Mouse (Mus musculus) olfactory bulb, adult 2 months (tissue): Measurements from ENCODE around the gene Nat9. TPM values are rescaled to one million over a fixed set of nuclear protein-coding genes. Genes with fewer than 3 reads are reported as not detected.

Source experiments
- H3K27ac ChIP-seq: fragments of 200-500 bp; 2 replicates; pipeline ENCODE4 v1.5.1; 2012; ENCODE audit warnings: low read depth, low read length; ENCODE audit not compliant: insufficient read depth
- H3K4me1 ChIP-seq: fragments of 200-500 bp; 2 replicates; pipeline ENCODE4 v1.6.1; 2012; ENCODE audit warnings: low read length; ENCODE audit not compliant: control insufficient read depth, insufficient read depth
- H3K4me3 ChIP-seq: fragments of 200-500 bp; 2 replicates; pipeline ENCODE4 v1.5.1; 2012; ENCODE audit warnings: mild to moderate bottlenecking, low read depth, low read length, moderate library complexity; ENCODE audit not compliant: insufficient read depth
- CTCF ChIP-seq: fragments of 200-500 bp; IDR thresholded peaks from 2 replicates; pipeline ENCODE4 v1.5.1; 2012; ENCODE audit warnings: low read depth, mild to moderate bottlenecking, low read length, moderate library complexity; ENCODE audit not compliant: insufficient read depth
- POLR2A ChIP-seq: fragments of 200-500 bp; IDR thresholded peaks from 2 replicates; pipeline ENCODE4 v1.6.1; 2012; ENCODE audit warnings: mild to moderate bottlenecking, low read depth, low read length, moderate library complexity; ENCODE audit not compliant: insufficient read depth
- WGBS: fragments of 180-500 bp; shearing (Covaris S2); methylation state at CpG from one replicate; pipeline ENCODE4 v1.1.7; 2018; 5-methylcytosine and 5-hydroxymethylcytosine counted together
- polyA plus RNA-seq: library from polyadenylated mRNA; stranded (reverse); fragments of >200 nt; gene quantifications from 2 replicates; pipeline ENCODE4 v1.2.4, GENCODE M21; 2012; ENCODE audit warnings: low replicate concordance; ENCODE audit not compliant: missing spikeins, insufficient read depth, insufficient read length

Nat9 gene
- polyA plus RNA-seq, 1 experiment, result not detected

- Histone ChIP-seq H3K4me3 (no peak overlapping the region), H3K27ac (no peak overlapping the region), H3K4me1 (peaks cover 16% of the 10 kb centered on the region)
- TF ChIP-seq CTCF (peak; percentile 89), POLR2A (no peak)
- WGBS, result 27% methylated on average over 12 of the region's 12 CpGs
Measured at GRCm38 (mm10) chr11:115181913-115182638, 5.6 kb downstream of the Nat9 start.

GRCm38 (mm10) chr11:115179881-115180280, 7.8 kb downstream of the Nat9 start:
- H3K4me1 ChIP-seq, result peaks cover 16% of the 10 kb centered on the region
- H3K27ac ChIP-seq, result no peak overlapping the region

GRCm38 (mm10) chr11:115179191-115179590, 8.5 kb downstream of the Nat9 start:
- Histone ChIP-seq H3K4me3 (no peak overlapping the region), H3K4me1 (peaks cover 19% of the 10 kb centered on the region), H3K27ac (no peak overlapping the region)
- TF ChIP-seq POLR2A (no peak), CTCF (no peak)
- WGBS, result 41% methylated on average over 6 of the region's 6 CpGs

More at GRCm38 (mm10) chr11:115179881-115180280, 7.8 kb downstream of the Nat9 start:
- WGBS, result 53% methylated on average over 6 of the region's 6 CpGs
- TF ChIP-seq POLR2A (no peak), CTCF (no peak)
- no peak overlapping the region for H3K4me3 ChIP-seq

GRCm38 (mm10) chr11:115178766-115179165, 8.9 kb downstream of the Nat9 start:
- TF ChIP-seq POLR2A (no peak), CTCF (no peak)
- Histone ChIP-seq H3K4me3 (no peak overlapping the region), H3K27ac (0 out of 2 replicates have a peak overlapping the region, but pooled peaks have one; percentile 8), H3K4me1 (peaks cover 22% of the 10 kb centered on the region)
- 57% methylated on average over 2 of the region's 2 CpGs for WGBS

- H3K4me3 ChIP-seq, result no peak overlapping the region
- 58% methylated on average over 10 of the region's 10 CpGs for WGBS
Measured at GRCm38 (mm10) chr11:115177559-115178195, 10.0 kb downstream of the Nat9 start.

GRCm38 (mm10) chr11:115176399-115177190, 11.1 kb downstream of the Nat9 start:
- 71% methylated on average over 24 of the region's 24 CpGs for WGBS
- Histone ChIP-seq H3K27ac (no peak overlapping the region), H3K4me3 (no peak overlapping the region), H3K4me1 (peaks cover 31% of the 10 kb centered on the region)
- TF ChIP-seq POLR2A (no peak), CTCF (no peak)

More at GRCm38 (mm10) chr11:115177559-115178195, 10.0 kb downstream of the Nat9 start:
- Histone ChIP-seq H3K4me1 (peaks cover 27% of the 10 kb centered on the region), H3K27ac (no peak overlapping the region)
- TF ChIP-seq CTCF (no peak), POLR2A (no peak)

GRCm38 (mm10) chr11:115173549-115174339, 13.9 kb downstream of the Nat9 start:
- peaks cover 27% of the 10 kb centered on the region for H3K4me1 ChIP-seq
- TF ChIP-seq CTCF (no peak), POLR2A (no peak)
- no peak overlapping the region for H3K27ac ChIP-seq
- WGBS, result 41% methylated on average over 16 of the region's 16 CpGs
- no peak overlapping the region for H3K4me3 ChIP-seq

- Histone ChIP-seq H3K27ac (no peak overlapping the region), H3K4me3 (no peak overlapping the region), H3K4me1 (peaks cover 27% of the 10 kb centered on the region)
- no peak for TF ChIP-seq POLR2A
- 59% methylated on average over 4 of the region's 4 CpGs for whole genome bisulfite sequencing
Measured at GRCm38 (mm10) chr11:115172825-115173287, 14.8 kb downstream of the Nat9 start.

- 65% methylated on average over 8 of the region's 8 CpGs for WGBS
- TF ChIP-seq CTCF (no peak), POLR2A (no peak)
- no peak overlapping the region for H3K27ac ChIP-seq
Measured at GRCm38 (mm10) chr11:115171125-115171524, 16.5 kb downstream of the Nat9 start.

More at GRCm38 (mm10) chr11:115171125-115171524, 16.5 kb downstream of the Nat9 start:
- Histone ChIP-seq H3K4me3 (no peak overlapping the region), H3K4me1 (peaks cover 21% of the 10 kb centered on the region; the same call in 1 of the 2 replicates)
